Mouse (Mus musculus): Measurements from ENCODE around the gene Pcsk4.
"Not testable (repeated sequence)": the region's sequence is repeated elsewhere in the genome, so short reads cannot be mapped to it uniquely, and the experiment has no call there.

Gene Pcsk4

GRCm38 (mm10) chr10:80347514-80347967 is 18.2 kb upstream of the Pcsk4 start:
- no peak for DNase-seq (ENCODE audit: low spot score)

- not testable (repeated sequence) for DNase-seq (ENCODE audit: low spot score)
These were observed 16.6 kb upstream of the Pcsk4 start for GRCm38 (mm10) chr10:80345929-80346328.

- DNase-seq (ENCODE audit: low spot score): no peak
These were observed 15.8 kb upstream of the Pcsk4 start for GRCm38 (mm10) chr10:80345122-80345521.

GRCm38 (mm10) chr10:80344131-80344661 is 14.9 kb upstream of the Pcsk4 start:
- DNase-seq (ENCODE audit: low spot score): no peak

- no peak for DNase-seq (ENCODE audit: low spot score)
These were observed 14.2 kb upstream of the Pcsk4 start for GRCm38 (mm10) chr10:80343425-80343895.

- no peak for DNase-seq (ENCODE audit: low spot score)
These were observed 13.6 kb upstream of the Pcsk4 start for GRCm38 (mm10) chr10:80342749-80343424.

- no peak for DNase-seq (ENCODE audit: low spot score)
These were observed 13.0 kb upstream of the Pcsk4 start for GRCm38 (mm10) chr10:80342305-80342748.

- DNase-seq (ENCODE audit: low spot score): no peak
These were observed 12.4 kb upstream of the Pcsk4 start for GRCm38 (mm10) chr10:80341491-80342304.

- DNase-seq (ENCODE audit: low spot score): no peak
These were observed 11.7 kb upstream of the Pcsk4 start for GRCm38 (mm10) chr10:80341026-80341425.

- DNase-seq (ENCODE audit: low spot score): peak; percentile 80
These were observed 10.8 kb upstream of the Pcsk4 start for GRCm38 (mm10) chr10:80339941-80340750.

GRCm38 (mm10) chr10:80336263-80336662 is 7.0 kb upstream of the Pcsk4 start:
- no peak for DNase-seq (ENCODE audit: low spot score)

- no peak for DNase-seq (ENCODE audit: low spot score)
These were observed 3.3 kb upstream of the Pcsk4 start for GRCm38 (mm10) chr10:80332525-80332989.

- no peak for DNase-seq (ENCODE audit: low spot score)
These were observed 2.6 kb upstream of the Pcsk4 start for GRCm38 (mm10) chr10:80331636-80332524.

- no peak for DNase-seq (ENCODE audit: low spot score)
These were observed 1.6 kb upstream of the Pcsk4 start for GRCm38 (mm10) chr10:80330888-80331287.

- DNase-seq (ENCODE audit: low spot score): no peak
These were observed 786 bp upstream of the Pcsk4 start for GRCm38 (mm10) chr10:80330084-80330483.

- no peak for DNase-seq (ENCODE audit: low spot score)
These were observed 4.3 kb downstream of the Pcsk4 start for GRCm38 (mm10) chr10:80325045-80325444.

- DNase-seq (ENCODE audit: low spot score): no peak
These were observed 4.9 kb downstream of the Pcsk4 start for GRCm38 (mm10) chr10:80324120-80325037.

- DNase-seq (ENCODE audit: low spot score): peak; percentile 76
These were observed 5.8 kb downstream of the Pcsk4 start for GRCm38 (mm10) chr10:80323261-80324119.

GRCm38 (mm10) chr10:80322811-80323211 is 6.5 kb downstream of the Pcsk4 start:
- no peak for DNase-seq (ENCODE audit: low spot score)

Data from ovary, postnatal 36 days (tissue).